Mouse (Mus musculus) limb, embryonic 10.5 days (tissue): ENCODE results near the gene Hlcs. TPM values are rescaled to one million over a fixed set of nuclear protein-coding genes. Genes with fewer than 3 reads are reported as not detected.

Source experiments
- DNase-seq: peaks from one replicate; pipeline ENCODE4 v3.0.0-alpha.2; 2017; ENCODE audit warnings: low spot score
- H3K27ac ChIP-seq: fragments of 300-500 bp; sonication (generic); 2 replicates; pipeline ENCODE4 v1.5.1; 2016; ENCODE audit warnings: mild to moderate bottlenecking
- H3K27me3 ChIP-seq: fragments of 300-500 bp; sonication (generic); 2 replicates; pipeline ENCODE4 v1.6.1; 2016; ENCODE audit warnings: low read depth, mild to moderate bottlenecking; ENCODE audit not compliant: poor library complexity, severe bottlenecking
- H3K36me3 ChIP-seq: fragments of 300-500 bp; sonication (generic); 2 replicates; pipeline ENCODE4 v1.6.1; 2016; ENCODE audit warnings: mild to moderate bottlenecking, moderate library complexity
- H3K4me1 ChIP-seq: fragments of 300-500 bp; sonication (generic); 2 replicates; pipeline ENCODE4 v1.6.1; 2016
- H3K4me3 ChIP-seq: fragments of 300-500 bp; sonication (generic); 2 replicates; pipeline ENCODE4 v1.5.1; 2016; ENCODE audit warnings: mild to moderate bottlenecking, moderate library complexity
- H3K9me3 ChIP-seq: fragments of 300-500 bp; sonication (generic); replicated peaks from 2 replicates; pipeline ENCODE4 v1.6.1; 2016; ENCODE audit warnings: mild to moderate bottlenecking
- WGBS: fragments of 180-500 bp; shearing (Covaris S2); methylation state at CpG from one replicate; pipeline ENCODE4 v1.1.7; 2016; 5-methylcytosine and 5-hydroxymethylcytosine counted together
- polyA plus RNA-seq: library from polyadenylated mRNA; unstranded; fragments of >200 nt; fragmentation: Nextera tagmentation; extraction: Ambion mirVana; gene quantifications from 2 replicates; pipeline ENCODE4 v1.2.1, GENCODE M21; 2016

Gene Hlcs
- polyA plus RNA-seq, 1 experiment from 2014 or later, result 11.7 TPM

DNA sequence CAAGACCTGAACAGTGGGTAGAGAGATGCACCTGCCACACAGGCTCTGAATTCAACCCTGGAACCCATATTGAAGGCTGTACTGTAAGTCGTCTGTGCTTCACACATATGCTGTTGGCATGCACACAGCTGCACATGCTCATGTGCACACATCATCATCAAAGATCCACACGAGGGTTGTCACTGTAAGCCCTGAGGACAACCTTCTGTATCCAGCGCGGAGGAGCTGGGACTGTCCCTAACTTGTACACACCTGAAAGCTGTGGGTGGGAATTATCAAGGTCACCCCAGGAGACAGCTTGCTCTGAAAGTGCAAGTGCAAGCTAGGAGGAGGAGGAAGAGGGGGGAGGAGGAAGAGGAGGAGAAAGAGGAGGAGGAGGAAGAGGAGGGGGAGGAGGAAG, 14.2 kb downstream of the Hlcs start:
- WGBS, result 74% methylated on average over 4 of the region's 4 CpGs

DNA sequence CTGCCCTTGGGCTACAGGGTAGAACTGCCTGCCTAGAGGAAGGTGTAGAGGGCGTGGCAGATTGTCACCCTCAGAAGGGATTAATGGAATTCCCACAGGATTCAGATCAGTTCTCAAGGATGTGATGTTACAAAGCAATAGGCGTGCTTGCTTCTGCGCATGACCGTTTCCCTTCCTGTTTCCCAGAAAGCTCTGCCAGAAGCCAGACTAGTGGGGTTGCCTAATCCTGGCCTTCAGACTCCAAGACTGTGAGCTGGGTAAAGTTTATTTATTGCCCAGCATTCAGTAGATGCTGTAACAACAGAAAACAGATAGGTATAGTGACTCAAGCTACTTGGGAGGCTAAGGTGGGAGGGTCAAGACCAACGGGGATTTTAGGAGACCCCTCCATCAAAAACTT, 15.3 kb downstream of the Hlcs start:
- H3K27ac ChIP-seq, result no peak overlapping the region
- peaks cover 17% of the 10 kb centered on the region for H3K4me1 ChIP-seq
- WGBS, result 88% methylated on average over 5 of the region's 5 CpGs
- no peaks in the 10 kb centered on the region for H3K9me3 ChIP-seq
- no peaks in the 10 kb centered on the region for H3K36me3 ChIP-seq
- H3K27me3 ChIP-seq, result peaks cover 3% of the 10 kb centered on the region
- H3K4me3 ChIP-seq, result no peak overlapping the region
- no peak for DNase-seq

More for the DNA sequence above, 14.2 kb downstream of the Hlcs start:
- Histone ChIP-seq H3K4me3 (no peak overlapping the region), H3K4me1 (peaks cover 21% of the 10 kb centered on the region), H3K9me3 (no peaks in the 10 kb centered on the region), H3K36me3 (no peaks in the 10 kb centered on the region), H3K27me3 (peaks cover 14% of the 10 kb centered on the region), H3K27ac (no peak overlapping the region)
- DNase-seq, result no peak

GRCm38 (mm10) chr16:94291141-94291540, 22.2 kb downstream of the Hlcs start:
- WGBS, result 85% methylated on average over 4 of the region's 4 CpGs
- Histone ChIP-seq H3K4me3 (no peak overlapping the region), H3K36me3 (no peaks in the 10 kb centered on the region), H3K4me1 (peaks cover 18% of the 10 kb centered on the region), H3K27me3 (no peaks in the 10 kb centered on the region), H3K27ac (no peak overlapping the region), H3K9me3 (no peaks in the 10 kb centered on the region)
- no peak for DNase-seq

DNA sequence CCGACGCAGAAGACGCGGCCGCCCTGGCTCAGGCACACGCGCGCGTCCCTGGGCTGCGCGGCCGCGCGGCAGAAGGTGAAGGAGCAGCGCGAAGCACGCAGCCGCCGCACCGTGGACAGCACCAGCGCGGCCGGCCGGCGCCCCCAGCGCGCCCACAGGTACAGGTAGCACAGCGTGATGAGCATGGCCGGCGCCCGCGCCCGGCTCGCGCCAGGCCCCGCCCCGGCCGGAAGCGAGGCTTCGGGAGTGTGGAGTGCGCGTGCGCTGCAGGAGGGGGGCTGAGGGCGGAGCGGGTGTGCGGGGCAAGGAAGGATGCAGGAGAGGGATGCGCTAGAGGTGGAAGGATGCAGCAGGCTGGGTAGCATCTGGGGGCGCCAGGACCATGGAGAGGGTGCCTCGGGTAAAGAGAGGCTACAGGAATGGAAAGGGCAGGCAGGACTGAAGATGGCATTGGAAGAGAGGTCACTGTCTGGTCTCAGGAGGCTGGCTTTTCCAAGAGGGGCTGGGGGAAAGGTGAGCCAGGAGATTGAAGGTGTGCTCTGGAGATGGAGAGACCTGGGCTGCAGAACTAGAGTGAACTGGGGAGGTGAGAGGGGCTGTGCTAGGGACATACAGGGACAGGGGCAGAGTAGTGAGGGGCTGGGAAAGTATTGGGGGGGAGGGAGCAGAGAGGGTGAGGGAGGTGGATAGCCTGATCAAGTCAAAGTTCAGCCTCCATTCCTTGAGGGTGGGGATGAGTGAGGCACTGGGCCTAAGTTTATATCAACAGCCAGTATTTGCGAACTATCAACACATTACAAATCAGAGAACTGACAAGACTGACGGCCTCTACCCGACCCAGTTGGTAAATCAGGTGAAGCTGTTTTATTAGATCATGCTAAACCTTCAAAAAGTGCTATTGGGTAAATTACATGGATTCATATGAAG, 23.0 kb downstream of the Hlcs start:
- Histone ChIP-seq H3K27ac (peak overlapping the region; percentile 94), H3K4me3 (peak overlapping the region; percentile 98), H3K4me1 (peaks cover 18% of the 10 kb centered on the region), H3K36me3 (no peaks in the 10 kb centered on the region), H3K9me3 (no peaks in the 10 kb centered on the region), H3K27me3 (no peaks in the 10 kb centered on the region)
- DNase-seq, result peak; percentile 94
- 6% methylated on average over 52 of the region's 52 CpGs for WGBS

- Histone ChIP-seq H3K36me3 (no peaks in the 10 kb centered on the region), H3K4me3 (peak overlapping the region; percentile 98), H3K27ac (peak overlapping the region; percentile 94), H3K27me3 (no peaks in the 10 kb centered on the region), H3K4me1 (peaks cover 18% of the 10 kb centered on the region), H3K9me3 (no peaks in the 10 kb centered on the region)
- DNase-seq, result no peak
- WGBS, result 15% methylated on average over 39 of the region's 39 CpGs
Measured at GRCm38 (mm10) chr16:94289138-94290072, 24.0 kb downstream of the Hlcs start.

GRCm38 (mm10) chr16:94287826-94288225, 25.5 kb downstream of the Hlcs start:
- 88% methylated on average over 9 of the region's 9 CpGs for WGBS
- Histone ChIP-seq H3K4me1 (peaks cover 18% of the 10 kb centered on the region), H3K27me3 (no peaks in the 10 kb centered on the region), H3K9me3 (no peaks in the 10 kb centered on the region), H3K36me3 (peaks cover 4% of the 10 kb centered on the region), H3K27ac (no peak overlapping the region), H3K4me3 (no peak overlapping the region)
- DNase-seq, result no peak

DNA sequence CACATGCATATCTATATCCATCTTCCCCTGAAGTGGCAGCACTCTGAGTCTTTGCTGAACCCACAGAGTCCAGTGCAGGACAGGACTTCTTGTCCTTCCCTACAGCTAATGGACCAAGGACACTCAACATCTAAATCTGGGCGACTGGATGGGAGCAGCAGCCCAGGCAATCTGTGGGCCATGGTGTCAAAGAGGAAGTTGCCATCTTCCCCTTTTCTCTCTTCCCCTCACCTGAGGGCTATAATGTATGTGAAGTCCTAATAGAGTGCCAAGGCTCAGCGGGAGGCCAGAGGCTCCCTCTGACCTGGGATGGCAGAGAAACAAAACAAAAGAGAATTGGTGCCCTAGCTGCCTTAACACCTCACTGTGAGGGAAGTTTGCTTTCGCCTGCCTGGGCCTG, 29.4 kb downstream of the Hlcs start:
- Histone ChIP-seq H3K9me3 (no peaks in the 10 kb centered on the region), H3K36me3 (peaks cover 15% of the 10 kb centered on the region), H3K4me3 (no peak overlapping the region), H3K27ac (no peak overlapping the region), H3K27me3 (no peaks in the 10 kb centered on the region), H3K4me1 (peaks cover under 1% of the 10 kb centered on the region)
- DNase-seq, result no peak
- WGBS, result 93% methylated on average over 3 of the region's 3 CpGs

GRCm38 (mm10) chr16:94270826-94271225, 42.5 kb downstream of the Hlcs start:
- WGBS, result 92% methylated on average over 6 of the region's 6 CpGs
- Histone ChIP-seq H3K27ac (no peak overlapping the region), H3K36me3 (peaks cover 22% of the 10 kb centered on the region), H3K4me3 (no peak overlapping the region), H3K27me3 (no peaks in the 10 kb centered on the region), H3K9me3 (no peaks in the 10 kb centered on the region), H3K4me1 (peaks cover 9% of the 10 kb centered on the region)
- no peak for DNase-seq

DNA sequence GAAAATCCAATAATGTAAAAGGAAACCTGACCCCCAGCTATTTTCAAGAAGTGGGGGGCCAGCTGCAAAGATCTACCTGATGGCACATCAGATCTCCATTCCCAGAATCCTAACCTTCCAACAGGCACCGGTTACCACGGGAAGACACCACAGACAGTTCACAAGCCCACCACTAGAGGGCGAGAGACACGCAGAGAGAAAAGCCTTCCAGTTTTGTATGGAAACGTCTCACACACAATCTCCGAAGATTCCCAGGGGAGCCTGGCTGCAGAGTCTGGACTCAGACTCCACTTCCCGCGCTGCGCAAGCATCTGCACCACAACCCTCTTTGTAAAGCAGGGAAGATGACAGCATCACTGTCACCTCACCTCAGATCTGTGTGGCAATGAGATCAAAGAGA, 43.7 kb downstream of the Hlcs start:
- no peaks in the 10 kb centered on the region for H3K9me3 ChIP-seq
- WGBS, result 12% methylated on average over 9 of the region's 9 CpGs
- no peak overlapping the region for H3K4me3 ChIP-seq
- H3K36me3 ChIP-seq, result peaks cover 22% of the 10 kb centered on the region
- H3K4me1 ChIP-seq, result peaks cover 19% of the 10 kb centered on the region
- 0 out of 2 replicates have a peak overlapping the region, but pooled peaks have one; percentile 34 for H3K27ac ChIP-seq
- no peaks in the 10 kb centered on the region for H3K27me3 ChIP-seq
- peak; percentile 90 for DNase-seq

GRCm38 (mm10) chr16:94268205-94268604, 45.2 kb downstream of the Hlcs start:
- H3K27me3 ChIP-seq, result no peaks in the 10 kb centered on the region
- no peak overlapping the region for H3K4me3 ChIP-seq
- peaks cover 20% of the 10 kb centered on the region for H3K4me1 ChIP-seq
- H3K9me3 ChIP-seq, result no peaks in the 10 kb centered on the region
- DNase-seq, result no peak
- no peak overlapping the region for H3K27ac ChIP-seq
- 87% methylated on average over 14 of the region's 14 CpGs for WGBS
- peaks cover 17% of the 10 kb centered on the region for H3K36me3 ChIP-seq

DNA sequence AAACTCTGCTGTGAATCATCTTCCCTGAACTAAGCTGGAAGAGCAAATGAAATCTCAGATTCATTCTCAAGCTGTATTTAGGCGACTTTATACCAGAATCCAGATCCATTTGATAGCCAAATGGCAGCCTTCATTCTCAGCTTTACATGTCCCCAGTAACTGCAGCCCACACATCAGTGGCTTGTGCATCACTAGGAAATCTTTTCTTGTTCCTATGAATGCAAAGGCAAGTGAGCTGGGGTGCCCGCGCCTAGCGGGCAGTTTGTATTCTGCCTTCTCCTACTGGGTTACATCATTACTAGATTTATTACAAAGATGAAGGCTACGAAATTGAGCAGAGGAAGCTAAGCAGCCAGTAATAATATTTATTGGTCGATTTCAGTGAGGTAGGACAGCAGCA, 48.8 kb downstream of the Hlcs start:
- DNase-seq, result no peak
- Histone ChIP-seq H3K9me3 (no peaks in the 10 kb centered on the region), H3K27me3 (no peaks in the 10 kb centered on the region), H3K4me3 (no peak overlapping the region), H3K27ac (no peak overlapping the region), H3K4me1 (peaks cover 17% of the 10 kb centered on the region), H3K36me3 (peaks cover 17% of the 10 kb centered on the region)
- 79% methylated on average over 6 of the region's 6 CpGs for WGBS

DNA sequence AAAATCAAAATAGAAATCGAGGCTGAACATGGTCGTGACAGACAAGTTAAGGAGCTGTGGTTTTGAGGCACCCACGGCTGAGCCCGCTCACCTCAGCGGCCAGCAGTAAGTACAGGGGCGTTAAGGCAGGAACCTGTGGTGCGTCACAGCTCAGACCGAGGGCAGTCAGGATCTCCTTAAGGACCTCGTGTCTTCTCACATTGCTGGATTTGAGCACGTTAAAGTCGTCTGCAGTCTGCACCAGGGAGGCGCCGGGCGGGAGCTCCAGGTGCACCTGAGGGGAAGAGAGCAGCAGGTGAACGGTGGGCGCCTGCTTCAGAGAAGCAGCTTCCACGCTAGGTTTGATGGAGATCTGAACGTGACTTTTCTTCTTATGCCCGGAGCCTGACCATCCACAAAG, 50.9 kb downstream of the Hlcs start:
- Histone ChIP-seq H3K27ac (no peak overlapping the region), H3K4me3 (no peak overlapping the region), H3K27me3 (no peaks in the 10 kb centered on the region), H3K4me1 (peaks cover 12% of the 10 kb centered on the region; the same call in 1 of the 2 replicates), H3K36me3 (peaks cover 13% of the 10 kb centered on the region), H3K9me3 (no peaks in the 10 kb centered on the region)
- no peak for DNase-seq
- 93% methylated on average over 19 of the region's 19 CpGs for WGBS
